Mouse (Mus musculus): ENCODE measurements around the gene Ern1. TPM values are rescaled to one million over a fixed set of nuclear protein-coding genes. Genes with fewer than 3 reads are reported as not detected.

Gene Ern1
- total RNA-seq, 2 experiments from 2014 or later = 10.4 to 11.3 TPM

DNA sequence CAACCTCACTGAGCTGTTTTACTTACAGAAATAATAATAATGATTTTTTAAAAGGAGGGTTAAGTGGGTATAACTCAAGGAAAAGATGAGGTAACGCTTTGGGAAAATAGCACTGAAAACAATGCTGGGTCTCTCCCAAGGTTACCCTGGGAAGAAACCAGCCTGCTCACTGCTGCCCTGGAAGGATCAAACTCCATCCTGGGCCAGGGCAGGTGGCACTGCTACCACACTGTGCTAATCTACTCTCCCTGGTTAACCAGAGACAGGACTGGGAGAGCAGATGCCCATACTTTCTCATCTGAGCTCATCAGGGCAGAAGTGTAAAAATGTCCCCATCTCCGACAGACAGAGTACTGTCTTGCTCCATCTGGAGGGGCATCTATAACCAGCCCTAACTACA lies 47.3 kb downstream of the Ern1 start:
- Histone ChIP-seq H3K27ac (no peak overlapping the region), H3K4me3 (no peak overlapping the region)
- TF ChIP-seq CTCF (IDR thresholded peaks at IDR 0.05) = no peak
- intact Hi-C loops (cut with DNase I) = no loop called here
- no peak for DNase-seq (ENCODE audit: extremely low spot score in 1 of 2, low spot score in 2 of 2)

DNA sequence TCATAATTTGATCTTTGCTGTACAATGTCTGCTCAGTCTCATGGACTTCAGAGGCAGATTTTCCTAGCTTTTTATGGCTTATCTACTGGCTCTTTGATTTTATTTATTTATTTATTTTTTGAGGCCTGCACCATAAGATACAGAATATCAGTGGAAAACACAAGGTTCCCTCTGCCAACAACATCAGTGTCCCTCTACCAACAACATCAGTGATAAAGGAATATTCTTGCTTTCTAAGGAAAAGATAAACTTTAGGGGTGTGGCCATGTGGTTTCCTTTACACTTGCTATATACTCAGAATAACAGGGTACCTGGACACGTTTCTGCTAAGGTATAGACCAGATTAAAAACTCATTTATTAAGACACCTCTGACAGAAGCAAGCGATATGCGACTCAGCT lies 48.3 kb downstream of the Ern1 start:
- DNase-seq (ENCODE audit: extremely low spot score in 1 of 2, low spot score in 2 of 2) = no peak

DNA sequence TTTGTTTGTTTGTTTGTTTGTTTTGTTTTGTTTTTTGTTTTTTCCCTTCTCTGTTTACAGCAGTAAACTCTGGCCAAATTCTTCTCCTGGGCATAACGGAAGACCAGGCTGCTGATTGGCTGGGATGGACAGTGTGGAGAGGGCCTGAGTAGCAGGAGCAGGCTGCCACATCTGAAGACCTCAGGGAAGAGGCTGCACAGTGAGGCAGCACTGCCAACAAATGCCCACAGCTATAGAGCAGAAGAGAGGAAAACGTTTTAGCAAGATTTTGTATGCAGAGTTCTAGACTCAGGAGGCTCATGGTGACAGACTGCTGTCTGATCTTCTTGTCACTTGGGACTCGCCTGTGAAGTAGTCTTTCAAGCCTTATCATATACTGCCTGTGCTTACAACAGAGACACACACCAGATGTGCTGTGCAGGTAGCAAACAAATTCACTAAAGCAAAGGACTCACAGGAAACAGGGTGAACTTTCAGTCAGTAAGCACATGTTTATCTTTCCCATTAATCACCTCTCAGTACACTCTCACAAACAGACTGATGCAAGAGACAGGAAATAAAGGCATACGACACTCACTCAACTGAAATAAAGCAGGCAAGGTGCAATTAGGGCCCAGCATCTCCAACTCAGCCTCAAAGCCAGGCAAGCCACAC lies 49.0 kb downstream of the Ern1 start:
- intact Hi-C loops (cut with DNase I) = no loop called here
- TF ChIP-seq CTCF (IDR thresholded peaks at IDR 0.05) = no peak
- H3K27ac ChIP-seq = no peak overlapping the region
- H3K4me3 ChIP-seq = no peak overlapping the region
- no peak for DNase-seq (ENCODE audit: extremely low spot score in 1 of 2, low spot score in 2 of 2)

More for the DNA sequence above, 48.3 kb downstream of the Ern1 start:
- intact Hi-C loops (cut with DNase I) = no loop called here
- no peak for TF ChIP-seq CTCF (IDR thresholded peaks at IDR 0.05)
- Histone ChIP-seq H3K27ac (no peak overlapping the region), H3K4me3 (no peak overlapping the region)

GRCm38 (mm10) chr11:106437543-106437942 lies 50.1 kb downstream of the Ern1 start:
- intact Hi-C loops (cut with DNase I) = no loop called here
- DNase-seq (ENCODE audit: extremely low spot score in 1 of 2, low spot score in 2 of 2) = no peak

DNA sequence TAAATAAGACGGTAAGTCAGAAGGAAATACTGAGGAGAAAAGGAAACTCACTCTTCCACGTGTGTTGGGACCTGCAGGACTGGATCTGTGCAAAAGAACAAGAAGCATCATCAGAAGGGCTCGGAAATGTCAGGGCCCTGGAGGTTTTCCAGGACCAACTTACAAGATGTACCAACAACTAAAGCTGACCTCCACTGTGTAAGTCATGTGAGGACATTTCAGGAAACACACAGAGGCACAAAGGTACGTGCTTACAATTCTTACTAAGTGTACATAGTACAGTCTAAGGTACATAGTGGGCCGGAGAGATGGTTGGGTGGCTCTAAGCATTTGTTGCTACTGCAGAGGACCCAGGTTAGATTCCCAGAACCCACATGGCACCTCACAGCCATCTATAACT lies 50.6 kb downstream of the Ern1 start:
- no peak for DNase-seq (ENCODE audit: extremely low spot score in 1 of 2, low spot score in 2 of 2)
- Histone ChIP-seq H3K27ac (no peak overlapping the region), H3K4me3 (no peak overlapping the region)
- TF ChIP-seq CTCF (IDR thresholded peaks at IDR 0.05) = no peak
- intact Hi-C loops (cut with DNase I) = no loop called here

More at GRCm38 (mm10) chr11:106437543-106437942, 50.1 kb downstream of the Ern1 start:
- no peak overlapping the region for H3K4me3 ChIP-seq
- H3K27ac ChIP-seq = no peak overlapping the region
- no peak for TF ChIP-seq CTCF (IDR thresholded peaks at IDR 0.05)

DNA sequence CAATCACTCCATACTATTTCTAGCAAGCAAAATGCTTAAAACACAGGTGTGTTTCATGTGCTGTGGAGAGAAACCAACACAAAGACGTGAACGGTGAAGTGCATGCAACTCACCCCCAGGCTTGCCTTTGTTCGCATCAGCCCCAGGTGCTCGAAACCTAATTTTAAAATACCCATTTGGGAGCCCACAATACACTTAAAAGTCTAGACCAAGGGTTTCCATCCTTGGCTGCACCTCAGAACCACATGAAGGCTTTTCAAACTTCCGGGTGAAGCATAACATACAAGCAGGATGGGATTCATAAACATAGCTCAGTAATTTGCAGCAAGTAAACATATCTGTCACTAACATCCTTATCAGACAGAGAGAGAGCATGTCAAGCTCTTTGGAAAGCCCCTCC lies 57.3 kb downstream of the Ern1 start:
- Histone ChIP-seq H3K4me3 (no peak overlapping the region), H3K27ac (no peak overlapping the region)
- DNase-seq (ENCODE audit: extremely low spot score in 1 of 2, low spot score in 2 of 2) = no peak
- intact Hi-C loops (cut with DNase I) = no loop called here
- no peak for TF ChIP-seq CTCF (IDR thresholded peaks at IDR 0.05)

DNA sequence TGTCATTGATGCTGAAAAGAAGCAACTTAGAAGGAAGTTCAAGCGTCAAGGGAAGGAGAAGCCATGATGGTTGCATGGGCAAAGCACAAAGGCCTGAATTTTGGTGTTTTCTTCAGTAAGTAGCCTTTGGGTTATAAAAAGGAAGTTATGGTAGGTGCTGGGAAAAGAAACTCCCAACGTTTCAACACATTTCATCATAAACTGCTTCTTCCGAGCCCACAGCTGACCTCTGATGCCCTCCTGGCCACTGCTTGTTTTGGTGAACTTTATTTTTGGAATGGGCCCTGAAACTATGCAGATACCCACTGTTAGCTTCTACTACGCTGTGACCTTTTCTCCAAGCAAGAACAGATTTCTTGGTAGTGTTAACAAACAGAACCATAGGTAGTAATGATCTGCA lies 58.0 kb downstream of the Ern1 start:
- Histone ChIP-seq H3K27ac (no peak overlapping the region), H3K4me3 (no peak overlapping the region)
- no peak for TF ChIP-seq CTCF (IDR thresholded peaks at IDR 0.05)
- no peak for DNase-seq (ENCODE audit: extremely low spot score in 1 of 2, low spot score in 2 of 2)
- intact Hi-C loops (cut with DNase I) = no loop called here

DNA sequence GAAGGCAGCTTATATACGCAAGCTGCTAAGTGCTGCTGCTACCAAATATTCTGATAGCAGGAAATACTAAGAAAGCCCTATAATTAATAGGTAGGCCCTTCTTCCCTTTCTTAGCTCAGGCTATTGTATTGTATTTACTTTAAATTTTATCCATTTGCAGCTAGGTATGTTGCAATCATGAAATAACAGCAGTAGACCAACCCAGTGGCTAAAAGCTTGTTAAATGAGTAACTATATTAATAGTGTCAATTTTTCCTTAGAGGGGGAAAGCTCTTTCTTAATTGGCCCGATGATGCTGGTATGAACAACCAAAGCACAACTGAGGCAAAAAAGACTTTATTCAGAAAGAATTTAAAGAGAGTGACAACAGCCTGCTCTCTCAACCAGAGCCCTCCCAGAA lies 59.1 kb downstream of the Ern1 start:
- DNase-seq (ENCODE audit: extremely low spot score in 1 of 2, low spot score in 2 of 2) = no peak
- no peak for TF ChIP-seq CTCF (IDR thresholded peaks at IDR 0.05)
- intact Hi-C loops (cut with DNase I) = no loop called here

GRCm38 (mm10) chr11:106428106-106428505 lies 59.5 kb downstream of the Ern1 start:
- no peak overlapping the region for H3K27ac ChIP-seq
- intact Hi-C loops (cut with DNase I) = no loop called here
- no peak for TF ChIP-seq CTCF (IDR thresholded peaks at IDR 0.05)
- DNase-seq (ENCODE audit: extremely low spot score in 1 of 2, low spot score in 2 of 2) = no peak
- H3K4me3 ChIP-seq = no peak overlapping the region

More for the DNA sequence above, 59.1 kb downstream of the Ern1 start:
- no peak overlapping the region for H3K27ac ChIP-seq
- H3K4me3 ChIP-seq = no peak overlapping the region

DNA sequence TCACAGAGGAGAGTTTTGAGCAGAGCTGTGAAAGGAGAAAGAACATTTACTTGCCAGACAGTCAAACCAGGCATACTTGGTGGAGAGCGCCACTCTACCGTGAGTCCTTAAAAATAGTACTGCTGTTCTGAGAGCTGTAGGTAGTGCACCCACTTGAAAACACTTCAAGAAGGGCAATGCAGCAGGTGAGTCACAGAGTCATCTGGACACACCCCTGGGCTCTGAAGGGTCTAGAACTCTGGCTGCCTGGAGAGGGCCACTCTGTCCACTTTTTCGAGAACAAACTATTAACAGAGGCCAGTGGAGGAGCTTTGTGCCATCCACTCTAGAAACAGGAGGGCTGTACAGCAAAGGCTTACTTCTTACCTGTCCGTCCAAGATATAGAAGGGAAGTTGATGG lies 61.2 kb downstream of the Ern1 start:
- no peak for TF ChIP-seq CTCF (IDR thresholded peaks at IDR 0.05)
- Histone ChIP-seq H3K27ac (no peak overlapping the region), H3K4me3 (no peak overlapping the region)
- no peak for DNase-seq (ENCODE audit: extremely low spot score in 1 of 2, low spot score in 2 of 2)
- intact Hi-C loops (cut with DNase I) = no loop called here

DNA sequence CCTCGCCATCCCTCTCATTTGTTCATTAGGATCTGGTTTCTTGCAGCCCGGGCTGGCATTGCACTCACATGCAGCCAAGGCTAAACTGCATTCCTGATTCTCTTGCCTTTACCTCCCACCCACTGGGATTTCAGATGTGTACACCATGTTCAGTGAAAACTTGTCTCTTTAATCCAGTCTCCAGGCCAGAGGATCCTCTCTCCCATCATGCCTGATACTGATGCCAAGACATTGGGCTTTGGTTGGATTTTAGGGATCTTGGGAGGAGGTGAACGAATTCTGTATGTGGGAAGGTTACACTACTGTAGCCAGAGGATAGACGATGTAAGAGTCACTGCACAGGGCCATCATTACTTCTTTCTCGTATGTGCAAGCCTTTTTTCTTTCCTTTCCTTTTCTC lies 62.5 kb downstream of the Ern1 start:
- H3K4me3 ChIP-seq = no peak overlapping the region
- no peak for DNase-seq (ENCODE audit: extremely low spot score in 1 of 2, low spot score in 2 of 2)
- intact Hi-C loops (cut with DNase I) = no loop called here
- TF ChIP-seq CTCF (IDR thresholded peaks at IDR 0.05) = no peak
- H3K27ac ChIP-seq = no peak overlapping the region

DNA sequence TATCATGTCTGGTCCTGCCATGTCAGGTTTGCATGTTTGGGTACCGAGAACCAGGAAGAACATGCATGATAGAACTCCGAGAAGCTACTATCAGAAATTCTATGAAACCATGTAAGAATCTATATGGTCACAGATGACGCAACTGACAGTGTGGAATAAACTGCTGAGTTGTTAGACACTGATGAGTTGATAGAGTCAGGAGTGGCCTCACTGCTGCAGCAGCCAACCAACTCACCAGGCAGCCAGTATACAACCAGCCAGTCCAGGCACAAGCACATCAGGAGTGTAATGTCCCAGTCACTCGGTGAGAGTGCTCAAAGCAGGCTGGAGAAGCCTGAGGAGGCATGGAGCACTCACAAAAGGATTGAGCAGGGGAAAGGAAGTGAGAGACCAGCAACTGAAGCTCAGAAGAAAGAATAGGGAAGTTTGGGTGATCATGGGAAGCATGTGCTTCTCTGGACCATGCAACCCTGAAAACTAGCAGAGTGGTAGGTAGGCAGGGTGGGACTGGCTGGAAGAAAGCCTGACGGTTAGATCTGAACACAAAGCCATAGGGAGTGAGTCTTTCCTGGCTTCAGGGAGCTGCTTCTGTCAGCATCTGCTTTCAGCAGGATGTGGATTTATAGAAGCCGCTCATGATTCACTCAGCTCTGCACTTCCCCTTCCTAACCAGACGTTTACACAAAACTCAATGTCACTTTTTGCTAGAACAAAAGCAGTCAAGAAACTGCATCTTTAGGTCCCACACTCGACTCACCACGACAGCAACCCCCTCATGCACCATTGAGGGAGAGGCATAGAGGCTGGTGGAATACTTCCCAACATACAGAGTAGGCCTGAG lies 68.2 kb downstream of the Ern1 start:
- no peak for TF ChIP-seq CTCF (IDR thresholded peaks at IDR 0.05)
- no peak overlapping the region for H3K27ac ChIP-seq
- no peak for DNase-seq (ENCODE audit: extremely low spot score in 1 of 2, low spot score in 2 of 2)
- intact Hi-C loops (cut with DNase I) = loop anchor here (5.0 to 10.0 kb wide), 2 partner anchors 193 to 325 kb away; partner anchors contain the start of gene Tex2
- H3K4me3 ChIP-seq = no peak overlapping the region
